Mouse (Mus musculus) CH12.LX (cell line): ENCODE measurements at regions not wholly inside any gene's neighbourhood (a gene's known extent, or its start where the extent isn't known, plus 50 kb on each side); places are given as distances from the start of the nearest gene placed in this dataset.

Experiments used
- CHD1 ChIP-seq: IDR thresholded peaks from 2 replicates; pipeline ENCODE4 v1.6.1; 2012; ENCODE audit warnings: low read depth, low read length, improper control_type of control experiment, inconsistent platforms
- CHD2 ChIP-seq: IDR thresholded peaks from 2 replicates; pipeline ENCODE4 v1.6.1; 2011; ENCODE audit warnings: low read length, improper control_type of control experiment
- CTCF ChIP-seq, 2 experiments: IDR thresholded peaks in 1 of 2; conservative IDR thresholded peaks in 1 of 2; 2 replicates each; pipeline ENCODE4 v1.5.1; 2011 to 2012; ENCODE audit warnings: low read depth in 2 of 2, low read length in 2 of 2, improper control_type of control experiment in 1 of 2, inconsistent platforms in 1 of 2, mild to moderate bottlenecking in 1 of 2, moderate library complexity in 1 of 2
- EP300 ChIP-seq: IDR thresholded peaks from 2 replicates; pipeline ENCODE4 v1.6.1; 2011; ENCODE audit warnings: low read length, improper control_type of control experiment
- MAFK ChIP-seq: IDR thresholded peaks from 2 replicates; pipeline ENCODE4 v1.6.1; 2011; ENCODE audit warnings: low read length, improper control_type of control experiment; ENCODE audit not compliant: insufficient replicate concordance
- MXI1 ChIP-seq: IDR thresholded peaks from 2 replicates; pipeline ENCODE4 v1.6.1; 2011; ENCODE audit warnings: mild to moderate bottlenecking, low read depth, low read length, improper control_type of control experiment
- MYC ChIP-seq: IDR thresholded peaks from 2 replicates; pipeline ENCODE4 v1.6.1; 2011; ENCODE audit warnings: low read depth, mild to moderate bottlenecking, improper control_type of control experiment, low read length
- PAX5 ChIP-seq: IDR thresholded peaks from 2 replicates; pipeline ENCODE4 v1.6.1; 2012; ENCODE audit warnings: low read length, inconsistent platforms, mixed read lengths
- POLR2A ChIP-seq: IDR thresholded peaks from 2 replicates; pipeline ENCODE4 v1.6.1; 2011; ENCODE audit warnings: low read depth, mild to moderate bottlenecking, improper control_type of control experiment, low read length
- RAD21 ChIP-seq: IDR thresholded peaks from 2 replicates; pipeline ENCODE4 v1.6.1; 2011; ENCODE audit warnings: low read depth, mild to moderate bottlenecking, low read length, improper control_type of control experiment, moderate library complexity
- UBTF ChIP-seq: IDR thresholded peaks from 2 replicates; pipeline ENCODE4 v1.6.1; 2012; ENCODE audit warnings: low read depth, mild to moderate bottlenecking, inconsistent platforms, low read length, improper control_type of control experiment, moderate library complexity
- ZKSCAN1 ChIP-seq: IDR thresholded peaks from 2 replicates; pipeline ENCODE4 v1.6.1; 2012; ENCODE audit warnings: low read depth, inconsistent platforms, low read length, improper control_type of control experiment, borderline replicate concordance
- ZMIZ1 ChIP-seq: IDR thresholded peaks from 2 replicates; pipeline ENCODE4 v1.6.1; 2012; ENCODE audit warnings: low read depth, mild to moderate bottlenecking, inconsistent platforms, low read length, improper control_type of control experiment

GRCm38 (mm10) chr17:87530818-87531410 is 84.2 kb upstream of the Calm2 start:
- TF ChIP-seq MXI1 (no peak), RAD21 (no peak), EP300 (no peak), ZKSCAN1 (no peak), UBTF (no peak), CHD1 (no peak), MAFK (no peak), CHD2 (no peak), PAX5 (no peak), POLR2A (no peak), ZMIZ1 (no peak), CTCF (conservative IDR thresholded peaks at IDR 0.05 in 1 of 2, IDR thresholded peaks at IDR 0.05 in 1 of 2; ENCODE audit: low read depth in 2 of 2, low read length in 2 of 2) (no peak), MYC (no peak)
